Mouse (Mus musculus) cerebellum, adult 8-10 months (tissue): Measurements from ENCODE around the gene Olfr476.
"Not testable (repeated sequence)": the region's sequence is repeated elsewhere in the genome, so short reads cannot be mapped to it uniquely, and the experiment has no call there.

Experiments
- DNase-seq: peaks from one replicate; pipeline ENCODE4 v3.0.0; 2022

Gene Olfr476

DNA sequence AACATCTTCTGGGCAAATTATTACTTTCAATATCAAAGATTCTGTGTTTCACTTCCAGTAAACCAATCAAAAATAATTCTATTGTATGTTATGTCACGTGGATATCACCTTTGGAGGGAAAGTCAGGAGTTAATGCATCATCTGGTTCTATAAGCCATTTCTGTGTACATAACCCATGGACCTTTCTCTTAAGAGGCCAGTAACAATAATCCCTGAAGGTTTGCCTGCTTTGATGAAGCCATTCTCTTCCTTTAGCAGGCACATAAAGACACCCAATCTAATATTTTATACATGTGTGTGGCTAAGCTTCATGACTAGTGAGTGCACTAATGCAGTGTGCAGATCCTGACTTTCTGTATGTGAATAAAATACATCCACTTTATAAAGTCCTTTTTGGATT, at the start of gene Olfr476:
Gene Olfr476 (plus strand): TSS at position 301 of the 400 bp plus-strand sequence.
- no peak for DNase-seq

DNA sequence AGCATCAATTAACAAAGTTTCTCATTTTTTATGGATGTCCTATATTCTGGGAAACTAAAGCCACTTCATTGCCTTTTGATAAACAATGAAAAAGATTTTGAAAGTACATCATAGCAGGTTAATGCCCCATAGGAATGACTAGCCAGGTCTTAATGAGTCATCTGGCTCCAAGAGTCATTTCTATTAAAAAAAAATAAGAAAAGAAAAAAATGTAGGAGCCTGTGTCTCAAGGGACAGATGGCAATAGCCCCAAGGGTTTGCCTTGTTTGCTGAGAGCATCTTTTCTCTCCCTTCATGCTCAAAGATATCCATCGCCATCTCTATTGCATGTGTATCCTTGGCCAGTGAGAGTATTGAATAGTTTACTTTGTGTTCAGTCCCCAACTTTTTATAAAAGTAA, 34.5 kb upstream of the Olfr476 start, which contains the start of gene Olfr473:
Gene Olfr473 (plus strand): TSS at position 301 of the 400 bp plus-strand sequence.
- no peak for DNase-seq

DNA sequence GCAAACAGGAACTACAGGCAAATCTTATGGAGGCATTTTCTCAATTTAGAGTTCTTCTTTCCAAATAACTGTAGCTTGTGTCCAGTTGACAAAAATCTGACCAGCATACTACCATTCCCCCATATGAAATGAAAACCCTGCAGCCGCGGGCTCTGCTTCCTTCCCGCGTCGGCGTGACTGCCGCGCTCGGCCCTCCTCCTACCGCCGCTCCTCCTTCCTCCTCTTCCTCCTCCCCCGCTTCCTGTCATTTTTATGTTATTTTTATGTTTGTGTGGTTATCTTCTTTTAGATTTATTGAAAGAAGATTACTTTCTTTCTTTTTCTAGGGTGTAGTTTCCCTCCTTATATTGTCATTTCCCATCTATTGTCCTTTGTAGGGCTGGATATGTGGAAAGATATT, 12.1 kb upstream of the Olfr476 start:
- not testable (repeated sequence) for DNase-seq

DNA sequence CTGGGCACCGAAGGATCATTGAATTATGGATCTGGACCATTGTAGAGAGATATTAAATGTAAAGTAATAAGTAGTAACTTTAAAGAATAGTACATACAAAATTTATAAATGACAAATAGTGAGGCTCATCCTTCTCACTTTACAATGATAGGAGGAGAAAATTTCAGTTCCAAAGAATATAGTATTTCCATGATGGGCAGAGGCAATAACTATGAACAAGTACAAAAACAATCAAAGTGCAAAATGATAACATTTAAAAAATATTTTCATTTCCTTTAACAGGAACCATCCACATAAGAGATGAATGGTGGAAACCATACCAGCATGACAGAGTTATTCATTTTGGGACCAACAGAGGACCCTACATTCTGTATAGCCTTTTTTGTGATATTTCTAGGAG, 10.3 kb upstream of the Olfr476 start, which contains the start of gene Olfr474:
Gene Olfr474 (plus strand): TSS at position 301 of the 400 bp plus-strand sequence.
- DNase-seq, result no peak

DNA sequence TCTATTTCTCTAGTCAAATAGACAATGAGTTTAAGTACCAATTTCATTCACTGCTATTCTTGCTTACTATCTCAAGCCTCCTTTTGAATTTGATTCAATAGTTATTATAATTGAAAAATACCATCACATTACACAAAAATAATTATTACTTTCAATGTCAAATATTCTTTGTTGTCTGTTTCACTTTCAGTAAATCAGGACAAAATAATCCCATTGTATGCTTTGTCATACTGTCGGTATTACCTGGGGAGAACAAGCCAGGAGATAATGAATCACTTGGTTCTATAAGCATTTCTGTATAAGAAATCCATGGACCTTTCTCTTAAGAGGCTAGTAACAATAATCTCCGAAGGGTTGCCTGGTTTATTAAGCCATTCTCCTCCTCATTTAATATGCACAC, 21.8 kb downstream of the Olfr476 start, which contains the start of gene Olfr477:
Gene Olfr477 (plus strand): TSS at position 301 of the 400 bp plus-strand sequence.
- no peak for DNase-seq

DNA sequence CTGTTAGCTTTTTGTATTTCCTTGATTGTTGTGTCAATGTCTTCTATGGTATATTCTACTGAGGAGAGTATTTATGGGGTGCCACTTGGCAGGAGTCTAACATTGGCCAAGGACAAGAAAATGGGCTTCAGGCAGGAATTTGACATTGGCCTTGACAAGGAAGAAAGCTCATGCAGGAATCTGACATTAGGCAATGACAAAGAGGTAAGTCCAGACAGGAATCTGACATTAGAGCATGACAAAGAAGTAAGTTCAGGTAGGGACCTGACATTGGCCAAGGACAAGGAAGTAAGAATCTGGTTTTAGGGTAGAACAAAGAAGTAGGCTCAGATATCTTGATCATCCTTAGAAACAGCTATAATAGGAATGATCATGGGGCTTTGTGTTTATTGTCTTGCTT, 49.7 kb downstream of the Olfr476 start:
- not testable (repeated sequence) for DNase-seq
